Mouse (Mus musculus): ENCODE measurements around the gene Col17a1. TPM values are rescaled to one million over a fixed set of nuclear protein-coding genes. Genes with fewer than 3 reads are reported as not detected.
A peak's percentile ranks its signal among the peaks of the same experiment; 100 is the strongest.

The Col17a1 gene
- 0.25 and 0.52 TPM in 2 replicates for polyA plus RNA-seq (2014; fragmentation: Nextera tagmentation; extraction: Ambion mirVana)

DNA sequence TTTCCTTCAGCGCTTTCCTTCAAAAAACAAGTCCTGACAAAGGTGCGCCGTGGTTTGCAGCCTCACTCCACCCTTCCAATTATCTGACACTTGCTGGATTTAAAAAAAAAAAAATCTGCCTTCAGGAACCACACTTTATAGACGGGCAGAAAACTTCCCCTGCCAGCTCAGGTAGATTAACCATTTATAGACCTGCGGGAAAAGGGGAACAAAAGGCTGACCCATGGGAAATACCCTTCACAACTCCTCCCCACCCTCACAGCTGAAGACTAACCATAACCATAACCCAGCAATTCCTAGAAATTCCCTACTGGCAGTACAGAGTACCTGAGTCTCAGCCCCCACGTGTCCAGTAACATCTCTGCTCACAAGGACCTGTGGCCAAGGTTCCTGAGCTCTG lies at the start of gene Col17a1:
TSS of gene Col17a1 (minus strand) at position 101 of the 400 bp plus-strand sequence.
- no peaks in the 10 kb centered on the region for H3K9me3 ChIP-seq (ENCODE audit: control insufficient read depth, low read length)
- H3K4me2 ChIP-seq, result no peak within 1 kb of the TSS
- ATAC-seq (ENCODE audit: low FRiP score), result no peak
- no peak for DNase-seq (ENCODE audit: low spot score, missing footprints)
- H3K27ac ChIP-seq (ENCODE audit: low read depth, low read length), result no peak within 1 kb of the TSS
- peaks cover 2% of the 10 kb centered on the region; the same call in 1 of the 2 replicates for H3K4me1 ChIP-seq (ENCODE audit: control insufficient read depth, insufficient read depth, low read length)
- no peak within 1 kb of the TSS for H3K4me3 ChIP-seq (ENCODE audit: low read depth, low read length)
- no peak within 1 kb of the TSS for H3K9ac ChIP-seq (ENCODE audit: low read length)
- no peaks in the 10 kb centered on the region for H3K36me3 ChIP-seq (ENCODE audit: control insufficient read depth, insufficient read depth, low read length)
- 79% methylated on average over 6 of the region's 6 CpGs for WGBS
- no peaks in the 10 kb centered on the region for H3K27me3 ChIP-seq (ENCODE audit: control insufficient read depth, insufficient read depth, low read length)

DNA sequence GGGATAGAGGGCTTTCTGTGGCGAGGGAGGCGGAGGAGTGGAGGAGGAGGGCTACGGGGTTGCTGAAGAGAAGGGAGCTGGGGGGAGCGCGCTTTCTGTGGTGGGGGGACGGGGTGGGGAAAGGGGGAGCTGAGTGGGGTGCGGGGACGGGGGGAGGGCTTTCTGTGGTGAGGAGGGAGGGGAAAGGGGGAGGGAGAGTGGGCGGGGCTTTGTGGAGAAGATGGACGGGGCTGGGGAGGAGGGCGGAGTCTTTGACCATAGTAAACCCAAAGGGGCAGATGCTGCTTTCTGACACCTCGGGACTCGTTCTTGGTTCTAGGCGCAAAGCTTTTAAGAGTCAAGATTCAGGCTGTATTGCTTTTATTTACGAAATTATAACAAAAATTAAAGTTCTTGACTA lies 40.0 kb upstream of the Col17a1 start:
- H3K4me3 ChIP-seq (ENCODE audit: low read depth, low read length), result peak overlapping the region; percentile 73
- H3K4me2 ChIP-seq, result peak overlapping the region; percentile 53
- H3K9ac ChIP-seq (ENCODE audit: low read length), result peak overlapping the region; percentile 77
- H3K36me3 ChIP-seq (ENCODE audit: control insufficient read depth, insufficient read depth, low read length), result peaks cover 14% of the 10 kb centered on the region; the same call in 1 of the 2 replicates
- 3% methylated on average over 14 of the region's 15 CpGs for WGBS
- peak; percentile 95 for DNase-seq (ENCODE audit: low spot score, missing footprints)
- no peaks in the 10 kb centered on the region for H3K27me3 ChIP-seq (ENCODE audit: control insufficient read depth, insufficient read depth, low read length)
- H3K4me1 ChIP-seq (ENCODE audit: control insufficient read depth, insufficient read depth, low read length), result peaks cover 5% of the 10 kb centered on the region; the same call in 1 of the 2 replicates
- H3K27ac ChIP-seq (ENCODE audit: low read depth, low read length), result peak overlapping the region; percentile 90
- ATAC-seq (ENCODE audit: low FRiP score), result peak; percentile 43
- H3K9me3 ChIP-seq (ENCODE audit: control insufficient read depth, low read length), result no peaks in the 10 kb centered on the region

- no peaks in the 10 kb centered on the region for H3K27me3 ChIP-seq (ENCODE audit: control insufficient read depth, insufficient read depth, low read length)
- peak within 1 kb of the TSS; percentile 77 for H3K9ac ChIP-seq (ENCODE audit: low read length)
- ATAC-seq (ENCODE audit: low FRiP score) (peak; percentile 98), DNase-seq (ENCODE audit: low spot score, missing footprints) (peak; percentile 100)
- H3K9me3 ChIP-seq (ENCODE audit: control insufficient read depth, low read length), result no peaks in the 10 kb centered on the region
- peak within 1 kb of the TSS; percentile 53 for H3K4me2 ChIP-seq
- H3K36me3 ChIP-seq (ENCODE audit: control insufficient read depth, insufficient read depth, low read length), result peaks cover 14% of the 10 kb centered on the region; the same call in 1 of the 2 replicates
- under 1% methylated on average over 70 of the region's 72 CpGs for WGBS
- peaks cover 5% of the 10 kb centered on the region; the same call in 1 of the 2 replicates for H3K4me1 ChIP-seq (ENCODE audit: control insufficient read depth, insufficient read depth, low read length)
- peak within 1 kb of the TSS; percentile 90 for H3K27ac ChIP-seq (ENCODE audit: low read depth, low read length)
- H3K4me3 ChIP-seq (ENCODE audit: low read depth, low read length), result peak within 1 kb of the TSS; percentile 73
Measured at GRCm38 (mm10) chr19:47731071-47731881, 39.4 kb upstream of the Col17a1 start, which contains the start of gene Sfr1. Gene Sfr1, plus strand, starts transcription at chr19:47731682.

DNA sequence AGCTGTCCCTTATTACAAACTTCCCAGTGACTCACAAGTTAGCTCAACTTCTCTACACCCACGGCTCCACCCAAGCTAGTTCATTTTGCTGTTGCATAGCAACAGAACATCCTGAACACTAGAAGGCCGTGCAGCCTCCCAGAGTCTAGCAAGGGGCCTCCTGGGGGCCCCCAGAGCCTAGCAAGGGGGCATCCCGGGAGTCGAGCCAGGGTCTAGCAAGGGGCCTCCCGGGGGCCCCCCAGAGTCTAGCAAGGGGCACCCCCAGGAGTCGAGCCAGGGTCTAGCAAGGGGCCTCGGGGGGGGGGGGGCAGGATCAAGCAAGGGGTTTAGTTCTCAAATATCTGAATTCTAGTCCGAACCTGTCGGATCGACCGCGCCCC lies 38.8 kb upstream of the Col17a1 start:
- H3K36me3 ChIP-seq (ENCODE audit: control insufficient read depth, insufficient read depth, low read length), result peaks cover 11% of the 10 kb centered on the region; the same call in 1 of the 2 replicates
- H3K4me1 ChIP-seq (ENCODE audit: control insufficient read depth, insufficient read depth, low read length), result peaks cover 5% of the 10 kb centered on the region; the same call in 1 of the 2 replicates
- H3K4me2 ChIP-seq, result peak overlapping the region; percentile 48
- no peaks in the 10 kb centered on the region for H3K27me3 ChIP-seq (ENCODE audit: control insufficient read depth, insufficient read depth, low read length)
- H3K27ac ChIP-seq (ENCODE audit: low read depth, low read length), result peak overlapping the region; percentile 70
- H3K9me3 ChIP-seq (ENCODE audit: control insufficient read depth, low read length), result no peaks in the 10 kb centered on the region
- H3K9ac ChIP-seq (ENCODE audit: low read length), result peak overlapping the region; percentile 54
- ATAC-seq (ENCODE audit: low FRiP score), result peak; percentile 74
- 1% methylated on average over 12 of the region's 12 CpGs for WGBS
- peak overlapping the region; percentile 73 for H3K4me3 ChIP-seq (ENCODE audit: low read depth, low read length)
- DNase-seq (ENCODE audit: low spot score, missing footprints), result peak; percentile 96

GRCm38 (mm10) chr19:47725643-47726140 lies 33.8 kb upstream of the Col17a1 start:
- WGBS, result 84% methylated on average over 7 of the region's 7 CpGs
- Histone ChIP-seq H3K4me3 (ENCODE audit: low read depth, low read length) (no peak overlapping the region), H3K9me3 (ENCODE audit: control insufficient read depth, low read length) (no peaks in the 10 kb centered on the region), H3K9ac (ENCODE audit: low read length) (no peak overlapping the region), H3K27ac (ENCODE audit: low read depth, low read length) (no peak overlapping the region), H3K36me3 (ENCODE audit: control insufficient read depth, insufficient read depth, low read length) (no peaks in the 10 kb centered on the region), H3K4me2 (no peak overlapping the region), H3K27me3 (ENCODE audit: control insufficient read depth, insufficient read depth, low read length) (no peaks in the 10 kb centered on the region), H3K4me1 (ENCODE audit: control insufficient read depth, insufficient read depth, low read length) (peaks cover 2% of the 10 kb centered on the region; the same call in 1 of the 2 replicates)
- ATAC-seq (ENCODE audit: low FRiP score) (no peak), DNase-seq (ENCODE audit: low spot score, missing footprints) (no peak)

DNA sequence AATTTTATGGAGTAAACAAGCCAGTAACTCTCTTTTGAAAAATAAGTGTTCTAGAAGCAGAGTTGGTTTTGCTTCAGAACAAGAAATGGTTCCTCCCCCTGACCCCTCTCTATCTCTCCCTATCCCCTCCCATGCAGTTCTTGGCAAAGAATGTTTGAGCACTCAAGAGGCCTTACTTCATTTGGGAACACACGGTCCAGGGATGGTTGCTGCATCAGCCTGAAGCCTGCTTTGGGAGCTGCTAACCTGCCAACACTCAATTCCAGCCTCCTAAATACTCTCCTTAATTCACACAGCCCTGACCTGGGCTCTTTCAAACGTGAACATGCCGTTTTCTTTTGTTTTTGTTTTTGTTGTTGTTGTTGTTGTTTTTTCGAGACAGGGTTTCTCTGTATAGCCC lies 33.0 kb upstream of the Col17a1 start:
- H3K4me1 ChIP-seq (ENCODE audit: control insufficient read depth, insufficient read depth, low read length), result no peaks in the 10 kb centered on the region
- no peaks in the 10 kb centered on the region for H3K36me3 ChIP-seq (ENCODE audit: control insufficient read depth, insufficient read depth, low read length)
- H3K9ac ChIP-seq (ENCODE audit: low read length), result no peak overlapping the region
- H3K4me2 ChIP-seq, result no peak overlapping the region
- H3K4me3 ChIP-seq (ENCODE audit: low read depth, low read length), result no peak overlapping the region
- 83% methylated on average over 4 of the region's 4 CpGs for WGBS
- DNase-seq (ENCODE audit: low spot score, missing footprints) (no peak), ATAC-seq (ENCODE audit: low FRiP score) (no peak)
- H3K9me3 ChIP-seq (ENCODE audit: control insufficient read depth, low read length), result no peaks in the 10 kb centered on the region
- no peaks in the 10 kb centered on the region for H3K27me3 ChIP-seq (ENCODE audit: control insufficient read depth, insufficient read depth, low read length)
- no peak overlapping the region for H3K27ac ChIP-seq (ENCODE audit: low read depth, low read length)

GRCm38 (mm10) chr19:47722471-47722870 lies 30.6 kb upstream of the Col17a1 start:
- H3K27ac ChIP-seq (ENCODE audit: low read depth, low read length), result no peak overlapping the region
- no peaks in the 10 kb centered on the region for H3K36me3 ChIP-seq (ENCODE audit: control insufficient read depth, insufficient read depth, low read length)
- DNase-seq (ENCODE audit: low spot score, missing footprints) (no peak), ATAC-seq (ENCODE audit: low FRiP score) (no peak)
- no peak overlapping the region for H3K9ac ChIP-seq (ENCODE audit: low read length)
- H3K4me1 ChIP-seq (ENCODE audit: control insufficient read depth, insufficient read depth, low read length), result no peaks in the 10 kb centered on the region
- no peak overlapping the region for H3K4me2 ChIP-seq
- 82% methylated on average over 6 of the region's 6 CpGs for WGBS
- no peak overlapping the region for H3K4me3 ChIP-seq (ENCODE audit: low read depth, low read length)
- no peaks in the 10 kb centered on the region for H3K9me3 ChIP-seq (ENCODE audit: control insufficient read depth, low read length)
- H3K27me3 ChIP-seq (ENCODE audit: control insufficient read depth, insufficient read depth, low read length), result no peaks in the 10 kb centered on the region

DNA sequence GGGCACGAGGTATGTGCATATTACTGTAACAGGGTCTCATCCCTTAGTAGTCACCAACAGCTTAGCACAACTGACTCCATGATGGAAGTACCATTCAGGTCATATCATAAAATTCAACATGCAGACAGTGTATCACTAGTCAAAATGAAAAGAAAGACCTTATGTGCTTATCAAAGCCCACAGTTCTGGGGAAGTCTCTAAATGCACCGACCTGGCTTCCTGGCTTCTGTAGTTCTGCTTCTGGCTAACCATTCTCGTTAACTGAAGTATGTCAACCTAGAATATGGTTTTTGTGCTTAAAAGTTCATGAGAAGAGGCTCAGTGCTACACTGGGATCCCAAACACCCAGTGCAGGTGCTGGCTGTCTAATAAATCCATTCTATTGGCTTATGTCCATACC lies 27.3 kb upstream of the Col17a1 start:
- no peaks in the 10 kb centered on the region for H3K27me3 ChIP-seq (ENCODE audit: control insufficient read depth, insufficient read depth, low read length)
- no peak overlapping the region for H3K4me2 ChIP-seq
- WGBS, result 85% methylated on average over 3 of the region's 3 CpGs
- DNase-seq (ENCODE audit: low spot score, missing footprints) (no peak), ATAC-seq (ENCODE audit: low FRiP score) (no peak)
- no peak overlapping the region for H3K4me3 ChIP-seq (ENCODE audit: low read depth, low read length)
- no peak overlapping the region for H3K27ac ChIP-seq (ENCODE audit: low read depth, low read length)
- H3K36me3 ChIP-seq (ENCODE audit: control insufficient read depth, insufficient read depth, low read length), result no peaks in the 10 kb centered on the region
- H3K9me3 ChIP-seq (ENCODE audit: control insufficient read depth, low read length), result no peaks in the 10 kb centered on the region
- H3K4me1 ChIP-seq (ENCODE audit: control insufficient read depth, insufficient read depth, low read length), result no peaks in the 10 kb centered on the region
- H3K9ac ChIP-seq (ENCODE audit: low read length), result no peak overlapping the region

DNA sequence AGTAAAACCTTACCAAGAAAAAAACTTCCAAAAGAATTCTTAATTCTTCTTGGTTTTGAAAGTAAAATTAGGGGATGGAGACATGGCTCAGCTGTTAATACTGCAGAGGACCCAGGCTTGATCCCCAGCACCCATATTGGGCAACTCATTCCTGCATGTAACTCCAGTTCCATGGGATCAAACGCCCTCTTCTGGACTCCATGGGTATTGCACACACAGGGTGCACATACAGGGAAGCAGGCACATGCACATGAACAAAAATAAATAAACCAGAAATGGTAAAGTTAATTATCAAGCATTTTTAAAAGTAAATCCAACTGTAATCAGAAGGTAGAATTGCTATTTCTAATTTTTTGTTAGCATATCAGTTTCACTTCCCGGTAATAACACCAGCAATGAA lies 24.2 kb upstream of the Col17a1 start:
- DNase-seq (ENCODE audit: low spot score, missing footprints), result no peak
- H3K4me3 ChIP-seq (ENCODE audit: low read depth, low read length), result no peak overlapping the region
- no peak overlapping the region for H3K27ac ChIP-seq (ENCODE audit: low read depth, low read length)
- H3K36me3 ChIP-seq (ENCODE audit: control insufficient read depth, insufficient read depth, low read length), result no peaks in the 10 kb centered on the region
- H3K27me3 ChIP-seq (ENCODE audit: control insufficient read depth, insufficient read depth, low read length), result no peaks in the 10 kb centered on the region
- WGBS, result 64% methylated on average over 2 of the region's 2 CpGs
- no peak for ATAC-seq (ENCODE audit: low FRiP score)
- H3K9ac ChIP-seq (ENCODE audit: low read length), result no peak overlapping the region
- H3K4me2 ChIP-seq, result no peak overlapping the region
- no peaks in the 10 kb centered on the region for H3K4me1 ChIP-seq (ENCODE audit: control insufficient read depth, insufficient read depth, low read length)
- H3K9me3 ChIP-seq (ENCODE audit: control insufficient read depth, low read length), result no peaks in the 10 kb centered on the region
